Comparison of ENCODE assay signal across 8 mouse cellular contexts in genomic region chr1:134092852-134093770, GRCm38 (mm10). TPM values are rescaled to one million over a fixed set of nuclear protein-coding genes. Genes with fewer than 3 reads are reported as not detected.
A peak's percentile ranks its signal among the peaks of the same experiment; 100 is the strongest.
DNase-seq lines count a peak whose midpoint lies in the region; ATAC-seq and TF ChIP-seq lines count a peak whose summit lies in the region.

No protein-coding gene starts in this region.

- H3K27me3 ChIP-seq in G1E (ENCODE audit: insufficient read depth, low read length), result peaks cover 52% of the 10 kb centered on the region
- no peaks in the 10 kb centered on the region for H3K27me3 ChIP-seq in forebrain, postnatal 0 days (ENCODE audit: insufficient read depth, low read length)
- no peaks in the 10 kb centered on the region for H3K27me3 ChIP-seq in lung, embryonic 15.5 days

- DNase-seq in G1E (ENCODE audit: low spot score), result peak; percentile 91
- DNase-seq in cerebellum, adult 18-20 months, result peak; percentile 94 to 95
- peak; percentile 90 for DNase-seq in forebrain, postnatal 0 days
- DNase-seq in heart, postnatal 4 days, result peak; percentile 96
- peak; percentile 63 for DNase-seq in layer of hippocampus, adult 9-10 months (ENCODE audit: low spot score)
- peak; percentile 79 to 85 for DNase-seq in thymus, adult 18-20 months

- no peaks in the 10 kb centered on the region for H3K36me3 ChIP-seq in G1E (replicated peaks)
- H3K36me3 ChIP-seq in forebrain, postnatal 0 days (ENCODE audit: insufficient read depth), result no peaks in the 10 kb centered on the region
- no peaks in the 10 kb centered on the region for H3K36me3 ChIP-seq in lung, embryonic 15.5 days

- TF ChIP-seq CTCF in G1E (IDR thresholded peaks at IDR 0.05; ENCODE audit: low read depth, low read length), result no peak
- no peak for TF ChIP-seq CTCF in forebrain, postnatal 0 days (IDR thresholded peaks at IDR 0.05; ENCODE audit: low read depth)
- TF ChIP-seq CTCF in olfactory bulb, adult 2 months (IDR thresholded peaks at IDR 0.05; ENCODE audit: insufficient read depth, low read depth, low read length), result no peak

- H3K9ac ChIP-seq in forebrain, postnatal 0 days, result peak overlapping the region; percentile 61
- peak overlapping the region; percentile 49 for H3K9ac ChIP-seq in lung, embryonic 15.5 days

- peak overlapping the region; percentile 70 for H3K4me3 ChIP-seq in G1E (ENCODE audit: low read depth, low read length)
- H3K4me3 ChIP-seq in forebrain, postnatal 0 days (ENCODE audit: low read depth, low read length), result peak overlapping the region; percentile 40
- H3K4me3 ChIP-seq in lung, embryonic 15.5 days, result peak overlapping the region; percentile 43
- peak overlapping the region; percentile 43 for H3K4me3 ChIP-seq in olfactory bulb, adult 2 months (ENCODE audit: insufficient read depth, low read depth, low read length)

- peak; percentile 86 for ATAC-seq in G1E (ENCODE audit: extremely low read depth, insufficient number of reproducible peaks, low FRiP score, poor library complexity, severe bottlenecking)
- ATAC-seq in forebrain, postnatal 0 days, result peak; percentile 88
- peak; percentile 92 for ATAC-seq in lung, embryonic 15.5 days (ENCODE audit: borderline replicate concordance, extremely low read depth, low FRiP score, low TSS enrichment)

- H3K4me2 ChIP-seq in forebrain, postnatal 0 days (ENCODE audit: low read depth), result peak overlapping the region; percentile 83
- peak overlapping the region; percentile 69 for H3K4me2 ChIP-seq in lung, embryonic 15.5 days

- H3K27ac ChIP-seq in forebrain, postnatal 0 days (ENCODE audit: low read depth, low read length), result peak overlapping the region; percentile 77
- H3K27ac ChIP-seq in lung, embryonic 15.5 days, result peak overlapping the region; percentile 88
- peak overlapping the region; percentile 76 for H3K27ac ChIP-seq in olfactory bulb, adult 2 months (ENCODE audit: insufficient read depth, low read depth, low read length)

- TF ChIP-seq POLR2A in olfactory bulb, adult 2 months (IDR thresholded peaks at IDR 0.05; ENCODE audit: insufficient read depth, low read depth, low read length), result no peak

- no peaks in the 10 kb centered on the region for H3K9me3 ChIP-seq in G1E (replicated peaks)
- no peaks in the 10 kb centered on the region for H3K9me3 ChIP-seq in forebrain, postnatal 0 days (ENCODE audit: low read length)
- H3K9me3 ChIP-seq in lung, embryonic 15.5 days, result no peaks in the 10 kb centered on the region

- 3% methylated on average over 43 of the region's 43 CpGs for WGBS in forebrain, postnatal 0 days
- 2% methylated on average over 43 of the region's 43 CpGs for WGBS in lung, embryonic 15.5 days
- WGBS in olfactory bulb, adult 2 months, result 2% methylated on average over 43 of the region's 43 CpGs

- peaks cover 65% of the 10 kb centered on the region for H3K4me1 ChIP-seq in G1E (ENCODE audit: insufficient read depth, low read depth, low read length)
- peaks cover 17% of the 10 kb centered on the region for H3K4me1 ChIP-seq in forebrain, postnatal 0 days (ENCODE audit: insufficient read depth)
- peaks cover 60% of the 10 kb centered on the region for H3K4me1 ChIP-seq in lung, embryonic 15.5 days
- peaks cover 47% of the 10 kb centered on the region for H3K4me1 ChIP-seq in olfactory bulb, adult 2 months (ENCODE audit: control insufficient read depth, insufficient read depth, low read length)

RNA-seq across cellular contexts. Expression of gene Btg2, which starts 14.2 kb away (rescaled TPM):
- total RNA-seq in G1E (2014; fragmentation: Nextera tagmentation), result 14.3 and 25.7 TPM in 2 replicates
- total RNA-seq in G1E (2017), result 12.3 and 13.5 TPM in 2 replicates
- polyA plus RNA-seq in G1E (2012), result 2.3 and 4.6 TPM in 2 replicates
- 9.2 and 11.9 TPM in 2 replicates for total RNA-seq in forebrain, postnatal 0 days (2014; rRNA removed)
- 10.1 and 12.0 TPM in 2 replicates for polyA plus RNA-seq in forebrain, postnatal 0 days (2015; fragmentation: Nextera tagmentation; extraction: Ambion mirVana)
- 10 to 100 TPM; 27.5 to 36.2 TPM for total RNA-seq in heart, postnatal 4 days (2021)
- polyA plus RNA-seq in lung, embryonic 15.5 days (2015; fragmentation: Nextera tagmentation; extraction: Ambion mirVana), result 111 and 115 TPM in 2 replicates
- 111 and 168 TPM in 2 replicates for polyA plus RNA-seq in olfactory bulb, adult 2 months (2012; ENCODE audit: insufficient read depth, insufficient read length, low replicate concordance, missing spikeins)

RNA-seq across cellular contexts. Expression of gene Chit1, which starts 17.9 kb away (rescaled TPM):
- total RNA-seq in G1E (2014; fragmentation: Nextera tagmentation), result not detected in 2 replicates
- not detected in 2 replicates for total RNA-seq in G1E (2017)
- not detected in 2 replicates for polyA plus RNA-seq in G1E (2012)
- total RNA-seq in forebrain, postnatal 0 days (2014; rRNA removed), result 0.19 and 0.46 TPM in 2 replicates
- 0.30 and 0.41 TPM in 2 replicates for polyA plus RNA-seq in forebrain, postnatal 0 days (2015; fragmentation: Nextera tagmentation; extraction: Ambion mirVana)
- not detected for total RNA-seq in heart, postnatal 4 days (2021)
- 0.19 and 0.35 TPM in 2 replicates for polyA plus RNA-seq in lung, embryonic 15.5 days (2015; fragmentation: Nextera tagmentation; extraction: Ambion mirVana)
- polyA plus RNA-seq in olfactory bulb, adult 2 months (2012; ENCODE audit: insufficient read depth, insufficient read length, low replicate concordance, missing spikeins), result not detected in 2 replicates

RNA-seq across cellular contexts. Expression of gene Fmod, which starts 56.1 kb away (rescaled TPM):
- total RNA-seq in G1E (2014; fragmentation: Nextera tagmentation), result not detected in 2 replicates
- total RNA-seq in G1E (2017), result 0.16 TPM in 1 of 2 replicates, not detected in the other
- not detected in 2 replicates for polyA plus RNA-seq in G1E (2012)
- 7.0 and 14.2 TPM in 2 replicates for total RNA-seq in forebrain, postnatal 0 days (2014; rRNA removed)
- polyA plus RNA-seq in forebrain, postnatal 0 days (2015; fragmentation: Nextera tagmentation; extraction: Ambion mirVana), result 14.7 and 19.6 TPM in 2 replicates
- 10 to 100 TPM; 18.7 to 21.9 TPM for total RNA-seq in heart, postnatal 4 days (2021)
- 193 and 195 TPM in 2 replicates for polyA plus RNA-seq in lung, embryonic 15.5 days (2015; fragmentation: Nextera tagmentation; extraction: Ambion mirVana)
- polyA plus RNA-seq in olfactory bulb, adult 2 months (2012; ENCODE audit: insufficient read depth, insufficient read length, low replicate concordance, missing spikeins), result not detected in 2 replicates

Comparison
In these comparisons a context has a peak if more than half of its experiments do, and no peak if none do; other contexts are left out.
1. Peak in every context shown above with its lines: DNase-seq, ATAC-seq, H3K4me3 ChIP-seq and H3K27ac ChIP-seq.
2. RNA of gene Fmod, which starts 56.1 kb away (polyA plus RNA-seq): 193 to 195 TPM in lung, embryonic 15.5 days and 14.7 to 19.6 TPM in forebrain, postnatal 0 days; not detected in G1E and not detected in olfactory bulb, adult 2 months; every median in the first group is over 10 times any median in the second.